Mouse (Mus musculus) macrophage (primary cell): ENCODE results near the gene Zfp639. TPM values are rescaled to one million over a fixed set of nuclear protein-coding genes. Genes with fewer than 3 reads are reported as not detected.

Source experiments
- H3K27ac ChIP-seq: fragments of 350-480 bp; formaldehyde crosslinking; 2 replicates; pipeline ENCODE4 v1.9.0; 2021
- H3K36me3 ChIP-seq: fragments of 350-480 bp; formaldehyde crosslinking; 2 replicates; pipeline ENCODE4 v1.9.0; 2021; ENCODE audit errors: inconsistent target
- H3K4me3 ChIP-seq: fragments of 350-480 bp; formaldehyde crosslinking; 2 replicates; pipeline ENCODE4 v1.9.0; 2021; ENCODE audit errors: inconsistent target
- H3K79me2 ChIP-seq: fragments of 350-480 bp; formaldehyde crosslinking; 2 replicates; pipeline ENCODE4 v1.9.0; 2021; ENCODE audit errors: inconsistent target
- WGBS: methylation state at CpG from one replicate; pipeline ENCODE4 v1.1.7; 2026; ENCODE audit warnings: inconsistent platforms; ENCODE audit not compliant: missing documents; 5-methylcytosine and 5-hydroxymethylcytosine counted together
- polyA plus RNA-seq: library from polyadenylated mRNA; stranded (reverse); fragments of 250-400 nt; gene quantifications from 3 replicates; pipeline ENCODE4 v1.2.4, GENCODE M21; 2018; ENCODE audit warnings: inconsistent platforms

Zfp639 gene
- polyA plus RNA-seq, 1 experiment from 2014 or later = 31.2 TPM

DNA sequence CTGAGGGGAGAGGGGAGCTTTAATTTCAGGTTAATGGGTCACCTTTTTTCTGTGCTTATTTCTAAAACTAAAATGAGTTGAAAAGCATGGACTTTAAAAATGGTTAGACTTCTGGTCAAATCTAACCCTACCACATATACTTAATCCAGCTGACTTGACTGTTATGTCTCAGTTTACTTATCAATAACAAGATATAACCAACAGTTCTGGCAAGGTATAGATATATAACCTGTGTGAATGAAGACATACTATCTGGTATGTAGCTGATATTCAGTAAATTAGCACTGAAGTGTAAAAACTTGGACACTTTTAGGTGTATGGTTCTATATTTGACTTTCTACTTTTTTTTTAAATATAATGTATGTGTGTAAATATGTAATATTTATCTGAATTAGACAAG, 3.5 kb downstream of the Zfp639 start:
- Histone ChIP-seq H3K4me3 (no peak overlapping the region), H3K36me3 (peaks cover 40% of the 10 kb centered on the region), H3K79me2 (peaks cover 54% of the 10 kb centered on the region), H3K27ac (no peak overlapping the region)

DNA sequence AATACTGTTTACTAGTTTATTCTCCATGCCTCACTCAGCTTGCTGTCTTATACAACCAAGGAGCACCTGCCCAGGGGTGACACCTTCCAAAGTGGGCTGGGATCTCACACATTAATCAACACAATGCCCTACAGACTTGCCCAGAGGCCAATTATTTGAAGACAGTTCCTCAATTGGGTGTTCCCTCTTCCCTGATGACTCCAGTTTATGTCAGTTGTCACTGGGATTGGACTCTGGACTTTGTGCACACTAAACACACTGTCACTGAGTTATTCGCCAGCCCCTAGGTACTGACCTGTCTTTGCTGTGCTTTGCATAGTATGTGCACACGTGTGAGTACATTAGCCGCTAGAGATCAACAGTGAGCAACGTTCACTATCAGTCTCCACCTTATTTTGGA, 17.1 kb downstream of the Zfp639 start:
- no peaks in the 10 kb centered on the region for H3K79me2 ChIP-seq
- WGBS = 89% methylated on average over 4 of the region's 4 CpGs
- H3K4me3 ChIP-seq = no peak overlapping the region
- no peak overlapping the region for H3K27ac ChIP-seq
- H3K36me3 ChIP-seq = peaks cover 6% of the 10 kb centered on the region

DNA sequence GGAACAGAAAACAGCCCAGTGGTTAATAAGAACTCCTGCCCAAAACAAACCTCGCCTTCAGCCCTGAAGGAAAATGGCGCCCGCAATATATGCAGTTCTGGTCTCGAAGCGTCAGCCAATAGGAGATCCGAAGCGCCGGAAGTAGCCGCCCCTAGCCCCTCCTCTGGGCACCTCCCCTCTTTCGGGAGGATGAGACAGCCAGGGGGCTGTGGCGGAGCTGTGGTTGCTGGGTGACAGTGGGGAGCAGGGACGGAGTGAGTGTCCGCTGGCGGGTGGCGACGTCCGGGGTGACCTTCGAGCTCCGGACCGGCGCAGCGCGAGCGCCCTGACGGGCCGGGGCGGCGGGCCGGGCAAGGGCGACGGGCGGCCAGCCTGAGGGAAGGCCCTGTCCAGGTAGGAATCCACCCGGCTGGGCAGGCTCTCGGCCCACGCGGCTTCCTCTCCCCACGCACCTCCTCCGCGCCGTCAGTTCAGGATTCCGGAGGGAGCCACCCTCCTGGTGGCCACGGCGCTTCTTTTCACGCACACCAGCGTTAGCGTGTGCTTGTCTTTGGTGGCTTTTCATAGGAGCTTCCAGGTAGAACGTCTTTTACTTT, 19.3 kb downstream of the Zfp639 start, which contains the start of gene Mfn1:
Gene Mfn1 (plus strand): TSS at position 163 of the 596 bp plus-strand sequence.
- no peak within 1 kb of the TSS for H3K27ac ChIP-seq
- under 1% methylated on average over 47 of the region's 47 CpGs for WGBS

DNA sequence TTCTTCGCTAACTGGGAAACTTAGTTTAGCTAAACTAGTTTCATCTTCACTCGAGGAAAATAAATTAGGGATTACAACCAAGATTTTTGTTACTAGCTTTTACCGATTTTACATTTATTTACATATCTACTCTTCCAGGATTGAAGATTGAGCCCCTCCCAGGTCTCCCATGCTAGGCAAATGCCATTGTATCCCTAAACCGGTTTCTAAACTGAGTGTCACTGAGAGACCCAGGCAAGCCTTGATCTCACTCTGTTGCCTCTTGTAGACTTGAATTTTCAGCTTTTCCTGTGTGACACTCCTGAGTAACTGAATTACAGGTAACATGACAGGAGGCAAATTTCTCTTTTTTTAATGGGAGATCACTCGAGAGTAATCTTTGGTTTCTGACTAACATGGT, 20.0 kb downstream of the Zfp639 start:
- H3K79me2 ChIP-seq = no peaks in the 10 kb centered on the region
- H3K27ac ChIP-seq = no peak overlapping the region
- WGBS = 21% methylated on average over 5 of the region's 5 CpGs
- H3K4me3 ChIP-seq = peak overlapping the region; percentile 68
- 0 out of 2 replicates have a peak, but pooled peaks cover 11% of the 10 kb centered on the region for H3K36me3 ChIP-seq

More for the DNA sequence above, 19.3 kb downstream of the Zfp639 start, which contains the start of gene Mfn1:
- Histone ChIP-seq H3K4me3 (peak within 1 kb of the TSS; percentile 68), H3K36me3 (0 out of 2 replicates have a peak, but pooled peaks cover 5% of the 10 kb centered on the region), H3K79me2 (no peaks in the 10 kb centered on the region)

DNA sequence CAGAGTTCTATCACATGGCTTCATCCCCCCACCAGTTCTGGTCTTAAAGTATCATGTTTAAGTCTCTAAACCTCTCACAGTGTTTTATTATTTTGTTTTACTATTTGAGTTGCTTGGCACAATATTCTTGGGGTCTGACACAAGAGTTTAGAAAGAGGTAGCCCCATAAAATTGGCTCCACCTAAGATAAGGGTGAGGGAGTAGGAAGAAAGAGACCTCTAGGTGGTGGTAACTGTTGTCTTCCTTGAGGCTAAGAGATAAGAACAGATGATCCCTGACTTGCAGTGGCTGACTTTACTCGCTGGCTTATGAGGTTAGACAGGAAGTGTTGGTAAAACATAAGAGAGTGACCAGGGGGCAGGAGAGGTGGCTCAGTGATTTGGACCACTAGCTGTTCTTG, 25.6 kb downstream of the Zfp639 start:
- 82% methylated on average over 1 of the region's 1 CpGs for WGBS
- Histone ChIP-seq H3K4me3 (no peak overlapping the region), H3K79me2 (no peaks in the 10 kb centered on the region), H3K36me3 (peaks cover 17% of the 10 kb centered on the region; the same call in 1 of the 2 replicates), H3K27ac (no peak overlapping the region)

DNA sequence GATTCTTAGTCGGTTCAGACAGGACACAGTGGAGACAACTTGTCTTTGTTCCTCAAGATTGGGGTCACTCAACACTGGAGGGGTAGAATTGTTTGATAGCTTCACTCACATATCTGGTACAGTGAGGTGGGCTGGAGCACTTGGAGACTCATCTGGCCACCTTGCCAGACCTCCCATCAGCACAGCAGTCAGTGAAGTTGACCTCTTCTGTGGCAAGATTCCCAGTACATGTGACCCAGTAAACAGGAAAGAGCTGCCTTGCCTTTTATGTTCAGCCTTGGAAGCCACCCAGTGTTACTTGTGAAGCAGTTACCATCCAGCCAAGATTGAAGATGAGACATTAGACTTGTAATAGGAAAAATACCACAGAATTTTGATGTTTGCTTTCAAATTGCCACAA, 27.5 kb downstream of the Zfp639 start:
- WGBS = 71% methylated on average over 1 of the region's 1 CpGs
- H3K36me3 ChIP-seq = peaks cover 17% of the 10 kb centered on the region; the same call in 1 of the 2 replicates
- no peak overlapping the region for H3K4me3 ChIP-seq
- H3K79me2 ChIP-seq = no peaks in the 10 kb centered on the region
- H3K27ac ChIP-seq = no peak overlapping the region

DNA sequence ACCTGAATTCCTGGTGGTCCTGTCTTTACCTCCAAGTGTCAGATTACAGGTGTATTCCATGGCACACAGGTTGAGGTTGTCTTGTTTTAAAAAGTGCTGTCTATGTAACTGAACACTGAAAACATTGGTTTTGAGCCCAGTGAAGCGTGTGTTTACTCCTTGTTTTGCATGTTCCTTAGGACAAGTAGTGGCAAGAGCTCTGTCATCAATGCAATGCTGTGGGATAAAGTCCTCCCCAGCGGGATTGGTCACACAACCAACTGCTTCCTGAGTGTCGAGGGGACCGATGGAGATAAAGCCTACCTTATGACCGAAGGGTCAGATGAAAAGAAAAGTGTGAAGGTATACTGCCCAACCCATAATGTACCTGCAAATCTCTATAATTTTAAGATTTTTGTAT, 28.0 kb downstream of the Zfp639 start:
- Histone ChIP-seq H3K4me3 (no peak overlapping the region), H3K27ac (no peak overlapping the region), H3K79me2 (no peaks in the 10 kb centered on the region), H3K36me3 (peaks cover 17% of the 10 kb centered on the region; the same call in 1 of the 2 replicates)
- 97% methylated on average over 5 of the region's 5 CpGs for WGBS

DNA sequence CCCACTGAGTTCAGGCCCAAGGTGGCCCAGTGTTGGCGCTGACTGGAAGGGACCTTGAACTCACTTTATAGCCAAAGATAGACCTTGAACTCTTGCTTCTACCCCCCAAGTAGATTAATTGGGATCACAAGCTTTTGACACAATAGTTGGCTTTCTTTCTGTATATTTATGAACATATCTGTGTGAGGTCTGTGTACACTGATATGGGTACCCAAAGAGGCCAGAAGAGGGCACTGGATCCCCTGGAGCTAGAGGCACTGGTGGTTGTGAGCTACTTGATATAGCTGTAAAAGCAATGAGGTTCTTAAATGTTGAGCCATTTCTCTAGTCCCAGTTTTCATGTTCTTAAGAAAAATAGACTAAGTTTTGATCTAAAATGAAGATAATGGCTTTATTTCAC, 43.0 kb downstream of the Zfp639 start:
- WGBS = 100% methylated on average over 1 of the region's 1 CpGs
- H3K4me3 ChIP-seq = no peak overlapping the region
- H3K36me3 ChIP-seq = peaks cover 11% of the 10 kb centered on the region
- no peaks in the 10 kb centered on the region for H3K79me2 ChIP-seq
- H3K27ac ChIP-seq = no peak overlapping the region

DNA sequence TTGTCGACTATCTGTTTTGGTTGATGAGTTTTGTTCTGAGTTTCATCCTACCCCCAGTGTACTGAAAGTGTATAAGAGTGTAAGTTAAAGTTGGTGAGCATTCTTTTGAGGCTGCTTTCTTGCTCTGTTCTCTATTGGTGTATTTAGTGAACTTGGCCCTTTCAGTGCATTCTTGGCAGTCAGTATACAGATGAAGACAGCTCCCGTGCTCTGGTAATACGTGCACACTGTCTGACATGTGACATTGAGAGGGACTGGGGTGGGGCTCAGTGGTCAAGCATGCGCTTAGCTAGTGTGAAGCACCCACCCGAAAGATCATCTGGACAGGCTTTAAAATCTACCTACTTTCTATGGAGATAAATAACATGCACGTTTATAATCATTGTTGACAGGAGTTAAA, 53.3 kb downstream of the Zfp639 start:
- Histone ChIP-seq H3K4me3 (no peak overlapping the region), H3K27ac (no peak overlapping the region), H3K79me2 (no peaks in the 10 kb centered on the region), H3K36me3 (peaks cover 37% of the 10 kb centered on the region)
- 97% methylated on average over 6 of the region's 6 CpGs for WGBS

Other genes with a start within 250 kb of the Zfp639 start
- gene Zmat3, start 144.2 kb upstream of the Zfp639 start, polyA plus RNA-seq = 10.9 to 16.7 TPM (median 15.7 TPM) in 3 replicates
- 16.9 to 27.5 TPM (median 25.9 TPM) in 3 replicates for gene Pik3ca, start 112.6 kb upstream of the Zfp639 start, polyA plus RNA-seq
- not detected in 3 replicates for gene Kcnmb3, start 18.0 kb upstream of the Zfp639 start, polyA plus RNA-seq
- 15.2 to 33.6 TPM (median 24.9 TPM) in 3 replicates for gene Mfn1, start 19.2 kb downstream of the Zfp639 start, polyA plus RNA-seq
- gene Gnb4, start 106.3 kb downstream of the Zfp639 start, polyA plus RNA-seq = 2.9 to 6.5 TPM (median 6.1 TPM) in 3 replicates
- 19.7 to 43.3 TPM (median 26.3 TPM) in 3 replicates for gene Actl6a, start 196.0 kb downstream of the Zfp639 start, polyA plus RNA-seq
- 66.8 to 118 TPM (median 110 TPM) in 3 replicates for gene Ndufb5, start 226.7 kb downstream of the Zfp639 start, polyA plus RNA-seq
- gene Mrpl47, start 227.3 kb downstream of the Zfp639 start, polyA plus RNA-seq = 9.5 to 15.0 TPM (median 10.7 TPM) in 3 replicates